Mouse (Mus musculus) left cerebral cortex, postnatal 36 days (tissue): ENCODE measurements around the gene Nup85. TPM values are rescaled to one million over a fixed set of nuclear protein-coding genes. Genes with fewer than 3 reads are reported as not detected.

ENCODE experiments used
- DNase-seq, 2 experiments: peaks; one replicate each; pipeline ENCODE4 v3.0.0; 2021 to 2022; ENCODE audit warnings: low spot score in 2 of 2, mixed read lengths in 1 of 2
- intact Hi-C: fragments of 180-260 bp; cut with DNase I; formaldehyde crosslinking; loops from one replicate; pipeline ENCODE4 v1.15.1; 2025
- total RNA-seq, 2 experiments: library from RNA; stranded (reverse); gene quantifications; 2 replicates each; pipeline ENCODE4 v1.2.3; 2021

Nup85 gene
- total RNA-seq, 2 experiments from 2014 or later, result 41.6 to 49.9 TPM

GRCm38 (mm10) chr11:115628465-115629101 is 64.3 kb downstream of the Nup85 start:
- intact Hi-C loops, result no loop called here

DNA sequence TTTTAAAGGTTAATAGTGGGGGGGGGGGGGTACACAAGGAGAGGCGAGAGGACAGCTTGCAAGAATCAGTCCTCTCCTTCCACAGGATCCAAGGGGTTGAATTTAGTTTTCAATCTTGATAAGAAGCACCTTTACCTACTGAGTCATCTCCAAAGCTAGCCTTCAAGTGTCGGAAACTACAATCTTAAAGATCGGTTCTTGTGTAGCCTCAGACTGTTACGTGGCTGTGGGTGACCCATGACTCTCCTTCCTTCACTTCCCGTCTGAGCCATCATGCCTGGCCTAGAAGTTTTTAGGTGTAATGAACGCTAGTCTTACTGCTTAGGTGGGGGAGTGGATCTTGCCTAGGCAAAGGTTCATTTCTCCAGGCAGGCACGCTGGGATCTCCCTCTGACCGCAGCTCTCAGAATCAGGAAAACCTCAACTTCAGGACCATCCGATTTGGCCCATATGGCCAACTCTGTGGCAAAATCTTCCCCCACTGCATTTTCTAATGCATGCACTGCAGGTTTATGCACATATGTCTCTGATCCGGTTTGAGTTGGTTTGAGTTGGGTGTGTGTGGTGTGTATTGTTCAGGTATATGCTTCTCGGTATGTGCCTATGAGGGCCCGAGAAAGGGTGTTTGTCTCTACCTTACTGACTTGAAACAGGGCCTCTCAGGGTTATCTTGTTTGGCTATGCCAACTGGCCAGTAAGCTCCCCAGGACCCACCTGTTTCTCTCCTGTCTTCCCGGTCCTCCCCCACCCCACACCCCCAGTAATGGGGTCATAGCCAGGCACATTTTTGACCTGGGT is 65.7 kb downstream of the Nup85 start:
- intact Hi-C loops, result no loop called here
- no peak for DNase-seq

More at GRCm38 (mm10) chr11:115628465-115629101, 64.3 kb downstream of the Nup85 start:
- no peak for DNase-seq

DNA sequence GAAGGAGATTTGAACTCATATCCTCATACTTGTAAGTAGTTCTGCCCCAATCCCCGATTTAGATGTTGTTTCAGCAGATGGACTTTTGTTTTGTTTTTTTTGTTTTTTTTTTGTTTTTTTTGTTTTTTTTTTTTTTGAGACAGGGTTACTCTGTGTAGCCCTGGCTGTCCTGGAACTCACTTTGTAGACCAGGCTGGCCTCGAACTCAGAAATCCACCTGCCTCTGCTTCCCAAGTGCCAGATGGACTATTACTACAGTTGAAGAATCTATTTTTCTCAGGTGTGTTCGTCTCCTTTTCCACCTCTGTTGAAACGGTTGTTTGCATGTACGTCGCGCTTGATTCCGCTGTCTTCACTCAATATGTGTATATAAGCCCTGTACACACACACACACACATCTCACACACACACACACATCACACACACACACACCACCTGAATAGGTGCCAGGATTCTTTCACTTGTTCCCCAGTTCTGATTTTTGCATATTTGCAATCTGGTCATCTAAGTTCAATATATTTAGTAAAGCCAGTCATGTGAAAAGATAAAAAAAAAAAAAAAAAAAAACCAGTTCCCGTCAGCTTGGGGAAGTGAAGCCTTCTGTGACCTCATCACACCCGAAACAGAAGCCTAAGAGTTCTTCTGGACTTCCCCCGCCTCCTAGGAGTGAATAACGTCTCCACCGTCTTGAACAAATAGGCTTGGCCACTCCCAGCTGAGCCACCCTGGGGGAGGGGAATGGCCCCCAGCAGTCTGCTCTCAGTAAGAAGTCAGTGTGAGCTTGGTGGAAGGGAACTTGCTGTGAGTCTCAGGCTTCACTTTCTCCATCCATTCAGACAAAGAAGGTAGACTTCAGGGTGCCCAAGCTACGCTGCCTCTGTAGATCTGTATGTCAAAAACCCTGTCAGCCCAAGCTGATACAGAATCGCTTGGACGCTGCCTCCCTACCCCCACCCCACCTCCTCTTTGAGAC is 66.6 kb downstream of the Nup85 start:
- intact Hi-C loops, result no loop called here

GRCm38 (mm10) chr11:115631505-115631890 is 67.3 kb downstream of the Nup85 start:
- intact Hi-C loops, result no loop called here
- no peak for DNase-seq

More for the DNA sequence above, 66.6 kb downstream of the Nup85 start:
- DNase-seq, result no peak

DNA sequence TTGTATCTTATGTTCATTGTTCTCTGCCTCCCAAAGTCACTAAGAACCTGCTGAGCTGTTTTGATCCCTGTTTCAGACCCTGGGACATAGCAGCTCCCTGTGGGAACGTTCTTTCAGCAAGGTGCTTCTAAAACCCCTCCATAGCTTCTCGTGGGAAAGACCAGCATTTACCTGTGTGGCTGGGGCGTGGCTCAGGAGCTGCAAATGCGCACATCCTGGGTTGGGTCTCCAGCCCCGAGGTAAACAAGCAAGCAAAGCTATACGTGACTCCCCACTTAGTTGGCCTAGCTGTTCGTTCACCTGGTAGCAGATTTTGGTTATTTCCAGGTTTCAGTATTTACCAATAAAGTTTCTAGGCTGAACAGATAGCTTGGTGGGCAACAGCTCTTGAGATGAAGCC is 68.0 kb downstream of the Nup85 start:
- no peak for DNase-seq
- intact Hi-C loops, result no loop called here

DNA sequence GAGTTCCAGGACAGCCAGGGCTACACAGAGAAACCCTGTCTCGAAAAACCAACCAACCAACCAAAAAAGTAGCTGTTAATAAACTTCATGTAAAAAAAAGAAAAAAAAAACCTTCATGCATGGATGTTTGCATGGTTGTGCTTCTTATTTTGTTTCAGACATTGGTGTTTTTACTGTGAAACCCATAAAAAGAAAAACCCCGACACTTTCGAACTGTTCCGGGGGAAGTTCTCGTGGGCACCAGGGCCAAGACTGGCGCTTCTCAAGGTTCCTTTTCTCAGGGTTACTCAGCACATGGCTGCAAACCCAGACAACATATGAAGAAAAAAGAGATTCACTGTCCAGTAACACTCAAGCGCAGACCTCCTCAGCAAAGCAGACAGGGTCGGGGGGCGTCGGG is 68.6 kb downstream of the Nup85 start:
- DNase-seq, result no peak
- intact Hi-C loops, result no loop called here

Other genes starting within 250 kb of the Nup85 start
- gene Ush1g, start 242.4 kb upstream of the Nup85 start, total RNA-seq, result under 1 TPM; 0.39 to 0.49 TPM
- gene Otop3, start 229.7 kb upstream of the Nup85 start, total RNA-seq, result under 1 TPM in 1 of 2 experiments, not detected in 1; 0.12 TPM
- gene Hid1, start 196.7 kb upstream of the Nup85 start, total RNA-seq, result 100 to 1,000 TPM; 106 to 107 TPM
- 10 to 100 TPM; 20.6 to 23.1 TPM for gene Cdr2l, start 182.5 kb upstream of the Nup85 start, total RNA-seq
- gene Mrpl58, start 160.7 kb upstream of the Nup85 start, total RNA-seq, result 100 to 1,000 TPM; 115 to 119 TPM
- gene Atp5h, start 144.5 kb upstream of the Nup85 start, total RNA-seq, result 100 to 1,000 TPM; 417 to 474 TPM
- gene Kctd2, start 144.3 kb upstream of the Nup85 start, total RNA-seq, result 10 to 100 TPM; 72.0 to 79.2 TPM
- not detected for gene Trim80, start 123.9 kb upstream of the Nup85 start, total RNA-seq
- not detected for gene Slc16a5, start 102.0 kb upstream of the Nup85 start, total RNA-seq
- gene Armc7, start 88.8 kb upstream of the Nup85 start, total RNA-seq, result 10 to 100 TPM; 13.0 to 13.5 TPM
- gene Nt5c, start 72.6 kb upstream of the Nup85 start, total RNA-seq, result 10 to 100 TPM; 61.0 to 69.8 TPM
- gene Jpt1, start 50.0 kb upstream of the Nup85 start, total RNA-seq, result 100 to 1,000 TPM; 143 to 159 TPM
- 100 to 1,000 TPM; 291 to 294 TPM for gene Sumo2, start 28.2 kb upstream of the Nup85 start, total RNA-seq
- 10 to 100 TPM; 49.8 to 57.9 TPM for gene Mrps7, start 39.5 kb downstream of the Nup85 start, total RNA-seq
- gene Gga3, start 39.6 kb downstream of the Nup85 start, total RNA-seq, result 10 to 100 TPM; 70.2 to 74.3 TPM
- gene Mif4gd, start 48.5 kb downstream of the Nup85 start, total RNA-seq, result 10 to 100 TPM; 15.1 to 18.1 TPM
- 10 to 100 TPM; 56.8 to 60.1 TPM for gene Slc25a19, start 63.9 kb downstream of the Nup85 start, total RNA-seq
- gene Grb2, start 144.2 kb downstream of the Nup85 start, total RNA-seq, result 100 to 1,000 TPM; 175 to 190 TPM
- 10 to 100 TPM; 54.9 to 69.9 TPM for gene Tmem94, start 201.0 kb downstream of the Nup85 start, total RNA-seq
- gene Caskin2, start 249.2 kb downstream of the Nup85 start, total RNA-seq, result 10 to 100 TPM; 19.1 to 19.9 TPM